Mouse (Mus musculus): ENCODE data around the gene Hist1h3c. TPM values are rescaled to one million over a fixed set of nuclear protein-coding genes. Genes with fewer than 3 reads are reported as not detected.

The Hist1h3c gene
- polyA plus RNA-seq, 1 experiment from 2014 or later = 8.4 TPM

- Histone ChIP-seq H3K4me2 (replicated peaks; ENCODE audit: low read depth, low read length) (peak within 1 kb of the TSS; percentile 56), H3K27ac (ENCODE audit: low read length) (peak within 1 kb of the TSS; percentile 91), H3K9me3 (ENCODE audit: control insufficient read depth, low read depth, low read length) (no peaks in the 10 kb centered on the region), H3K36me3 (ENCODE audit: control insufficient read depth, insufficient read depth, low read length) (no peaks in the 10 kb centered on the region), H3K9ac (replicated peaks; ENCODE audit: low read depth, low read length) (peak within 1 kb of the TSS; percentile 26), H3K27me3 (ENCODE audit: control insufficient read depth, insufficient read depth, low read length) (no peaks in the 10 kb centered on the region), H3K4me1 (ENCODE audit: control insufficient read depth, insufficient read depth, low read length) (peaks cover 9% of the 10 kb centered on the region; the same call in 1 of the 2 replicates), H3K4me3 (ENCODE audit: low read depth, low read length) (peak within 1 kb of the TSS; percentile 40)
- WGBS = 0% methylated on average over 21 of the region's 22 CpGs
- peak; percentile 96 for ATAC-seq (ENCODE audit: insufficient number of reproducible peaks, insufficient read depth, low FRiP score, low read depth)
These were observed 47.1 kb downstream of the Hist1h3c start, which contains the start of gene Hist1h4c for GRCm38 (mm10) chr13:23698300-23698693. Gene Hist1h4c (minus strand): TSS chr13:23698454.

GRCm38 (mm10) chr13:23697491-23698299 is 47.7 kb downstream of the Hist1h3c start:
- no peaks in the 10 kb centered on the region for H3K9me3 ChIP-seq (ENCODE audit: control insufficient read depth, low read depth, low read length)
- ATAC-seq (ENCODE audit: insufficient number of reproducible peaks, insufficient read depth, low FRiP score, low read depth) = no peak; the same call in none of the 2 replicates
- peaks cover 9% of the 10 kb centered on the region; the same call in 1 of the 2 replicates for H3K4me1 ChIP-seq (ENCODE audit: control insufficient read depth, insufficient read depth, low read length)
- peak overlapping the region; percentile 91 for H3K27ac ChIP-seq (ENCODE audit: low read length)
- WGBS = under 1% methylated on average over 21 of the region's 32 CpGs
- H3K4me3 ChIP-seq (ENCODE audit: low read depth, low read length) = peak overlapping the region; percentile 40
- H3K36me3 ChIP-seq (ENCODE audit: control insufficient read depth, insufficient read depth, low read length) = no peaks in the 10 kb centered on the region
- peak overlapping the region; percentile 56 for H3K4me2 ChIP-seq (replicated peaks; ENCODE audit: low read depth, low read length)
- H3K9ac ChIP-seq (replicated peaks; ENCODE audit: low read depth, low read length) = peak overlapping the region; percentile 26
- H3K27me3 ChIP-seq (ENCODE audit: control insufficient read depth, insufficient read depth, low read length) = no peaks in the 10 kb centered on the region

GRCm38 (mm10) chr13:23696061-23696474 is 49.3 kb downstream of the Hist1h3c start:
- H3K27me3 ChIP-seq (ENCODE audit: control insufficient read depth, insufficient read depth, low read length) = no peaks in the 10 kb centered on the region
- ATAC-seq (ENCODE audit: insufficient number of reproducible peaks, insufficient read depth, low FRiP score, low read depth) = no peak
- H3K9ac ChIP-seq (replicated peaks; ENCODE audit: low read depth, low read length) = no peak overlapping the region
- no peaks in the 10 kb centered on the region for H3K36me3 ChIP-seq (ENCODE audit: control insufficient read depth, insufficient read depth, low read length)
- H3K4me2 ChIP-seq (replicated peaks; ENCODE audit: low read depth, low read length) = no peak overlapping the region
- H3K9me3 ChIP-seq (ENCODE audit: control insufficient read depth, low read depth, low read length) = no peaks in the 10 kb centered on the region
- no peak overlapping the region for H3K4me3 ChIP-seq (ENCODE audit: low read depth, low read length)
- peaks cover 8% of the 10 kb centered on the region; the same call in 1 of the 2 replicates for H3K4me1 ChIP-seq (ENCODE audit: control insufficient read depth, insufficient read depth, low read length)
- 69% methylated on average over 15 of the region's 15 CpGs for whole genome bisulfite sequencing
- H3K27ac ChIP-seq (ENCODE audit: low read length) = 0 out of 2 replicates have a peak overlapping the region, but pooled peaks have one; percentile 10

GRCm38 (mm10) chr13:23695514-23695913 is 49.9 kb downstream of the Hist1h3c start, which contains the start of gene Hist1h1t:
Gene Hist1h1t (plus strand): TSS chr13:23695814.
- Histone ChIP-seq H3K27ac (ENCODE audit: low read length) (0 out of 2 replicates have a peak within 1 kb of the TSS, but pooled peaks have one; percentile 10), H3K36me3 (ENCODE audit: control insufficient read depth, insufficient read depth, low read length) (no peaks in the 10 kb centered on the region), H3K4me1 (ENCODE audit: control insufficient read depth, insufficient read depth, low read length) (0 out of 2 replicates have a peak, but pooled peaks cover 5% of the 10 kb centered on the region), H3K27me3 (ENCODE audit: control insufficient read depth, insufficient read depth, low read length) (no peaks in the 10 kb centered on the region), H3K4me2 (replicated peaks; ENCODE audit: low read depth, low read length) (no peak within 1 kb of the TSS), H3K4me3 (ENCODE audit: low read depth, low read length) (no peak within 1 kb of the TSS), H3K9ac (replicated peaks; ENCODE audit: low read depth, low read length) (no peak within 1 kb of the TSS), H3K9me3 (ENCODE audit: control insufficient read depth, low read depth, low read length) (no peaks in the 10 kb centered on the region)
- no peak for ATAC-seq (ENCODE audit: insufficient number of reproducible peaks, insufficient read depth, low FRiP score, low read depth)
- WGBS = 54% methylated on average over 12 of the region's 13 CpGs

Small RNA genes within 50 kb of the gene (microRNA-seq; reads per million reads assigned to microRNA genes)
- gene Gm44314 (not detected), gene Gm44484 (not detected)

Other genes with a start within 250 kb of the Hist1h3c start
- gene Hist1h4h, start 214.6 kb downstream of the Hist1h3c start, polyA plus RNA-seq (2014; fragmentation: Nextera tagmentation; extraction: Ambion mirVana) = 4.8 and 6.7 TPM in 2 replicates
- gene Hist1h2af, start 211.7 kb downstream of the Hist1h3c start, polyA plus RNA-seq (2014; fragmentation: Nextera tagmentation; extraction: Ambion mirVana) = 7.8 and 14.1 TPM in 2 replicates
- 5.5 and 7.8 TPM in 2 replicates for gene Hist1h3g, start 210.2 kb downstream of the Hist1h3c start, polyA plus RNA-seq (2014; fragmentation: Nextera tagmentation; extraction: Ambion mirVana)
- 1.1 and 1.2 TPM in 2 replicates for gene Hist1h2bh, start 202.2 kb downstream of the Hist1h3c start, polyA plus RNA-seq (2014; fragmentation: Nextera tagmentation; extraction: Ambion mirVana)
- gene Hist1h3f, start 201.6 kb downstream of the Hist1h3c start, polyA plus RNA-seq (2014; fragmentation: Nextera tagmentation; extraction: Ambion mirVana) = 0.94 and 1.3 TPM in 2 replicates
- gene Hist1h4f, start 194.0 kb downstream of the Hist1h3c start, polyA plus RNA-seq (2014; fragmentation: Nextera tagmentation; extraction: Ambion mirVana) = 1.8 and 2.4 TPM in 2 replicates
- gene Hist1h1d, start 192.3 kb downstream of the Hist1h3c start, polyA plus RNA-seq (2014; fragmentation: Nextera tagmentation; extraction: Ambion mirVana) = 1.0 and 1.1 TPM in 2 replicates
- 10.2 and 10.3 TPM in 2 replicates for gene Hist1h3e, start 183.2 kb downstream of the Hist1h3c start, polyA plus RNA-seq (2014; fragmentation: Nextera tagmentation; extraction: Ambion mirVana)
- gene Hist1h2ae, start 174.4 kb downstream of the Hist1h3c start, polyA plus RNA-seq (2014; fragmentation: Nextera tagmentation; extraction: Ambion mirVana) = 92.6 and 109 TPM in 2 replicates
- gene Hist1h2bg, start 174.2 kb downstream of the Hist1h3c start, polyA plus RNA-seq (2014; fragmentation: Nextera tagmentation; extraction: Ambion mirVana) = 11.0 and 12.6 TPM in 2 replicates
- gene Hist1h2bf, start 171.4 kb downstream of the Hist1h3c start, polyA plus RNA-seq (2014; fragmentation: Nextera tagmentation; extraction: Ambion mirVana) = 7.1 and 7.3 TPM in 2 replicates
- 4.1 and 6.2 TPM in 2 replicates for gene Hist1h2ad, start 171.2 kb downstream of the Hist1h3c start, polyA plus RNA-seq (2014; fragmentation: Nextera tagmentation; extraction: Ambion mirVana)
- 11.2 and 16.2 TPM in 2 replicates for gene Hist1h3d, start 169.8 kb downstream of the Hist1h3c start, polyA plus RNA-seq (2014; fragmentation: Nextera tagmentation; extraction: Ambion mirVana)
- gene Hist1h4d, start 164.0 kb downstream of the Hist1h3c start, polyA plus RNA-seq (2014; fragmentation: Nextera tagmentation; extraction: Ambion mirVana) = 99.6 and 119 TPM in 2 replicates
- gene Hist1h2be, start 124.5 kb downstream of the Hist1h3c start, polyA plus RNA-seq (2014; fragmentation: Nextera tagmentation; extraction: Ambion mirVana) = 2.7 and 2.8 TPM in 2 replicates
- 17.5 and 18.7 TPM in 2 replicates for gene Hist1h1e, start 123.0 kb downstream of the Hist1h3c start, polyA plus RNA-seq (2014; fragmentation: Nextera tagmentation; extraction: Ambion mirVana)
- 2.4 and 3.2 TPM in 2 replicates for gene Hist1h2ac, start 61.7 kb downstream of the Hist1h3c start, polyA plus RNA-seq (2014; fragmentation: Nextera tagmentation; extraction: Ambion mirVana)
- gene Hist1h2bc, start 61.4 kb downstream of the Hist1h3c start, polyA plus RNA-seq (2014; fragmentation: Nextera tagmentation; extraction: Ambion mirVana) = 58.8 and 65.1 TPM in 2 replicates
- gene Hist1h1t, start 49.8 kb downstream of the Hist1h3c start, polyA plus RNA-seq (2014; fragmentation: Nextera tagmentation; extraction: Ambion mirVana) = not detected in 2 replicates
- 7.2 and 9.6 TPM in 2 replicates for gene Hist1h4c, start 47.1 kb downstream of the Hist1h3c start, polyA plus RNA-seq (2014; fragmentation: Nextera tagmentation; extraction: Ambion mirVana)
- 6.1 and 6.8 TPM in 2 replicates for gene Hfe, start 34.7 kb downstream of the Hist1h3c start, polyA plus RNA-seq (2014; fragmentation: Nextera tagmentation; extraction: Ambion mirVana)
- gene Hist1h1c, start 6.8 kb downstream of the Hist1h3c start, polyA plus RNA-seq (2014; fragmentation: Nextera tagmentation; extraction: Ambion mirVana) = 38.5 and 39.4 TPM in 2 replicates
- 2.0 and 2.1 TPM in 2 replicates for gene Hist1h2bb, start 1.1 kb upstream of the Hist1h3c start, polyA plus RNA-seq (2014; fragmentation: Nextera tagmentation; extraction: Ambion mirVana)
- 38.8 and 50.2 TPM in 2 replicates for gene Hist1h2ab, start 5.5 kb upstream of the Hist1h3c start, polyA plus RNA-seq (2014; fragmentation: Nextera tagmentation; extraction: Ambion mirVana)
- 11.1 and 11.8 TPM in 2 replicates for gene Hist1h3b, start 6.7 kb upstream of the Hist1h3c start, polyA plus RNA-seq (2014; fragmentation: Nextera tagmentation; extraction: Ambion mirVana)
- 2.5 and 3.3 TPM in 2 replicates for gene Hist1h4b, start 11.4 kb upstream of the Hist1h3c start, polyA plus RNA-seq (2014; fragmentation: Nextera tagmentation; extraction: Ambion mirVana)
- not detected in 2 replicates for gene Hist1h4a, start 15.6 kb upstream of the Hist1h3c start, polyA plus RNA-seq (2014; fragmentation: Nextera tagmentation; extraction: Ambion mirVana)
- gene Hist1h3a, start 16.8 kb upstream of the Hist1h3c start, polyA plus RNA-seq (2014; fragmentation: Nextera tagmentation; extraction: Ambion mirVana) = 6.1 and 6.5 TPM in 2 replicates
- 2.4 and 3.6 TPM in 2 replicates for gene Hist1h1a, start 18.1 kb upstream of the Hist1h3c start, polyA plus RNA-seq (2014; fragmentation: Nextera tagmentation; extraction: Ambion mirVana)
- not detected in 2 replicates for gene Trim38, start 24.3 kb upstream of the Hist1h3c start, polyA plus RNA-seq (2014; fragmentation: Nextera tagmentation; extraction: Ambion mirVana)
- gene Slc17a2, start 61.4 kb upstream of the Hist1h3c start, polyA plus RNA-seq (2014; fragmentation: Nextera tagmentation; extraction: Ambion mirVana) = 0.13 and 0.17 TPM in 2 replicates
- not detected in 2 replicates for gene Slc17a3, start 93.8 kb upstream of the Hist1h3c start, polyA plus RNA-seq (2014; fragmentation: Nextera tagmentation; extraction: Ambion mirVana)
- not detected in 2 replicates for gene Slc17a1, start 122.1 kb upstream of the Hist1h3c start, polyA plus RNA-seq (2014; fragmentation: Nextera tagmentation; extraction: Ambion mirVana)
- gene Slc17a4, start 169.4 kb upstream of the Hist1h3c start, polyA plus RNA-seq (2014; fragmentation: Nextera tagmentation; extraction: Ambion mirVana) = 0.53 and 0.85 TPM in 2 replicates
- not detected in 2 replicates for gene Hist1h2ba, start 188.6 kb upstream of the Hist1h3c start, polyA plus RNA-seq (2014; fragmentation: Nextera tagmentation; extraction: Ambion mirVana)
- gene Hist1h2aa, start 188.9 kb upstream of the Hist1h3c start, polyA plus RNA-seq (2014; fragmentation: Nextera tagmentation; extraction: Ambion mirVana) = not detected in 2 replicates
- 0.98 and 1.7 TPM in 2 replicates for gene Scgn, start 245.6 kb upstream of the Hist1h3c start, polyA plus RNA-seq (2014; fragmentation: Nextera tagmentation; extraction: Ambion mirVana)